Mouse (Mus musculus) limb, embryonic 13.5 days (tissue): ENCODE results near the gene Hist1h2bb. TPM values are rescaled to one million over a fixed set of nuclear protein-coding genes. Genes with fewer than 3 reads are reported as not detected.

Experiments used
- microRNA-seq: library from miRNA; unstranded; fragments of <30 nt; microRNA quantifications from one replicate; pipeline ENCODE4, GENCODE M21; 2016
- polyA plus RNA-seq: library from polyadenylated mRNA; unstranded; fragments of >200 nt; fragmentation: Nextera tagmentation; extraction: Ambion mirVana; gene quantifications from 2 replicates; pipeline ENCODE4 v1.2.1, GENCODE M21; 2015

The Hist1h2bb gene
- polyA plus RNA-seq, 1 experiment from 2014 or later, result 2.2 TPM

Small RNA genes lying within 50 kb of the gene (microRNA-seq; reads per million reads assigned to microRNA genes)
- not detected for gene Gm44314
- not detected for gene Gm44484

Other genes with a start within 250 kb of the Hist1h2bb start
- gene Hist1h4h, start 215.7 kb upstream of the Hist1h2bb start, polyA plus RNA-seq, result 4.1 and 8.4 TPM in 2 replicates
- 9.3 and 10.0 TPM in 2 replicates for gene Hist1h2af, start 212.8 kb upstream of the Hist1h2bb start, polyA plus RNA-seq
- 9.8 and 10.9 TPM in 2 replicates for gene Hist1h3g, start 211.3 kb upstream of the Hist1h2bb start, polyA plus RNA-seq
- 0.74 and 1.0 TPM in 2 replicates for gene Hist1h2bh, start 203.3 kb upstream of the Hist1h2bb start, polyA plus RNA-seq
- gene Hist1h3f, start 202.7 kb upstream of the Hist1h2bb start, polyA plus RNA-seq, result 1.5 and 1.7 TPM in 2 replicates
- 1.0 and 1.9 TPM in 2 replicates for gene Hist1h4f, start 195.1 kb upstream of the Hist1h2bb start, polyA plus RNA-seq
- 0.46 and 0.51 TPM in 2 replicates for gene Hist1h1d, start 193.5 kb upstream of the Hist1h2bb start, polyA plus RNA-seq
- 8.2 and 8.9 TPM in 2 replicates for gene Hist1h3e, start 184.4 kb upstream of the Hist1h2bb start, polyA plus RNA-seq
- gene Hist1h2ae, start 175.5 kb upstream of the Hist1h2bb start, polyA plus RNA-seq, result 110 and 115 TPM in 2 replicates
- 11.2 and 14.4 TPM in 2 replicates for gene Hist1h2bg, start 175.3 kb upstream of the Hist1h2bb start, polyA plus RNA-seq
- 9.1 and 16.5 TPM in 2 replicates for gene Hist1h2bf, start 172.5 kb upstream of the Hist1h2bb start, polyA plus RNA-seq
- gene Hist1h2ad, start 172.4 kb upstream of the Hist1h2bb start, polyA plus RNA-seq, result 1.0 and 3.0 TPM in 2 replicates
- gene Hist1h3d, start 171.0 kb upstream of the Hist1h2bb start, polyA plus RNA-seq, result 7.8 and 8.4 TPM in 2 replicates
- gene Hist1h4d, start 165.1 kb upstream of the Hist1h2bb start, polyA plus RNA-seq, result 126 and 130 TPM in 2 replicates
- 2.0 and 2.5 TPM in 2 replicates for gene Hist1h2be, start 125.6 kb upstream of the Hist1h2bb start, polyA plus RNA-seq
- 19.9 and 21.1 TPM in 2 replicates for gene Hist1h1e, start 124.2 kb upstream of the Hist1h2bb start, polyA plus RNA-seq
- 1.00 and 1.3 TPM in 2 replicates for gene Hist1h2ac, start 62.8 kb upstream of the Hist1h2bb start, polyA plus RNA-seq
- 35.3 and 35.7 TPM in 2 replicates for gene Hist1h2bc, start 62.5 kb upstream of the Hist1h2bb start, polyA plus RNA-seq
- gene Hist1h1t, start 50.9 kb upstream of the Hist1h2bb start, polyA plus RNA-seq, result 0.36 and 0.43 TPM in 2 replicates
- gene Hist1h4c, start 48.3 kb upstream of the Hist1h2bb start, polyA plus RNA-seq, result 9.0 and 10.3 TPM in 2 replicates
- 5.2 and 5.5 TPM in 2 replicates for gene Hfe, start 35.9 kb upstream of the Hist1h2bb start, polyA plus RNA-seq
- 22.0 and 23.8 TPM in 2 replicates for gene Hist1h1c, start 7.9 kb upstream of the Hist1h2bb start, polyA plus RNA-seq
- gene Hist1h3c, start 1.1 kb upstream of the Hist1h2bb start, polyA plus RNA-seq, result 17.7 and 20.6 TPM in 2 replicates
- 47.8 and 56.8 TPM in 2 replicates for gene Hist1h2ab, start 4.4 kb downstream of the Hist1h2bb start, polyA plus RNA-seq
- gene Hist1h3b, start 5.5 kb downstream of the Hist1h2bb start, polyA plus RNA-seq, result 14.7 and 16.3 TPM in 2 replicates
- gene Hist1h4b, start 10.3 kb downstream of the Hist1h2bb start, polyA plus RNA-seq, result 7.2 and 13.5 TPM in 2 replicates
- 0.65 TPM in 1 of 2 replicates, not detected in the other for gene Hist1h4a, start 14.5 kb downstream of the Hist1h2bb start, polyA plus RNA-seq
- 11.8 and 14.9 TPM in 2 replicates for gene Hist1h3a, start 15.7 kb downstream of the Hist1h2bb start, polyA plus RNA-seq
- gene Hist1h1a, start 16.9 kb downstream of the Hist1h2bb start, polyA plus RNA-seq, result 4.3 and 6.0 TPM in 2 replicates
- gene Trim38, start 23.2 kb downstream of the Hist1h2bb start, polyA plus RNA-seq, result not detected in 2 replicates
- not detected in 2 replicates for gene Slc17a2, start 60.3 kb downstream of the Hist1h2bb start, polyA plus RNA-seq
- 0.20 and 0.29 TPM in 2 replicates for gene Slc17a3, start 92.7 kb downstream of the Hist1h2bb start, polyA plus RNA-seq
- not detected in 2 replicates for gene Slc17a1, start 121.0 kb downstream of the Hist1h2bb start, polyA plus RNA-seq
- gene Slc17a4, start 168.3 kb downstream of the Hist1h2bb start, polyA plus RNA-seq, result 0.06 TPM in 1 of 2 replicates, not detected in the other
- not detected in 2 replicates for gene Hist1h2ba, start 187.4 kb downstream of the Hist1h2bb start, polyA plus RNA-seq
- not detected in 2 replicates for gene Hist1h2aa, start 187.7 kb downstream of the Hist1h2bb start, polyA plus RNA-seq
- gene Scgn, start 244.5 kb downstream of the Hist1h2bb start, polyA plus RNA-seq, result 0.27 TPM in 1 of 2 replicates, not detected in the other